Mouse (Mus musculus) embryonic facial prominence, embryonic 14.5 days (tissue): ENCODE data around the gene Rpl18. TPM values are rescaled to one million over a fixed set of nuclear protein-coding genes. Genes with fewer than 3 reads are reported as not detected.

Experiments used
- ATAC-seq: fragments of 200-750 bp; cut with Nextera tagmentation; 2 replicates; pipeline ENCODE4 v1.8.0; 2017; ENCODE audit warnings: low read depth, moderate number of reproducible peaks, moderate TSS enrichment
- DNase-seq: peaks from one replicate; pipeline ENCODE4 v3.0.0-alpha.2; 2015; ENCODE audit warnings: low spot score
- H3K27ac ChIP-seq: fragments of 300-500 bp; sonication (generic); replicated peaks from 2 replicates; pipeline ENCODE4 v1.5.1; 2014; ENCODE audit warnings: low read depth, mild to moderate bottlenecking, low read length, moderate library complexity
- H3K27me3 ChIP-seq: fragments of 300-500 bp; sonication (generic); replicated peaks from 2 replicates; pipeline ENCODE4 v1.6.1; 2014; ENCODE audit warnings: low read length; ENCODE audit not compliant: control insufficient read depth, insufficient read depth
- H3K36me3 ChIP-seq: fragments of 300-500 bp; sonication (generic); 2 replicates; pipeline ENCODE4 v1.6.1; 2014; ENCODE audit warnings: low read length, mixed read lengths; ENCODE audit not compliant: control insufficient read depth, insufficient read depth
- H3K4me1 ChIP-seq: fragments of 300-500 bp; sonication (generic); 2 replicates; pipeline ENCODE4 v1.6.1; 2014; ENCODE audit warnings: antibody characterized with exemption, low read length; ENCODE audit not compliant: control insufficient read depth, insufficient read depth
- H3K4me2 ChIP-seq: fragments of 300-500 bp; sonication (generic); 2 replicates; pipeline ENCODE4 v1.6.1; 2014; ENCODE audit warnings: low read depth, mild to moderate bottlenecking, low read length, moderate library complexity, mixed read lengths
- H3K4me3 ChIP-seq: fragments of 300-500 bp; sonication (generic); 2 replicates; pipeline ENCODE4 v1.5.1; 2014; ENCODE audit warnings: low read depth, mild to moderate bottlenecking, low read length
- H3K9ac ChIP-seq: fragments of 300-500 bp; sonication (generic); 2 replicates; pipeline ENCODE4 v1.6.1; 2014; ENCODE audit warnings: low read depth, mild to moderate bottlenecking, low read length, moderate library complexity, mixed read lengths
- H3K9me3 ChIP-seq: fragments of 300-500 bp; sonication (generic); 2 replicates; pipeline ENCODE4 v1.6.1; 2016; ENCODE audit warnings: low read length; ENCODE audit not compliant: control insufficient read depth
- WGBS: fragments of 180-500 bp; shearing (Covaris S2); extraction: QIAGEN DNeasy Blood & Tissue Kit; methylation state at CpG from one replicate; pipeline ENCODE4 v1.1.7; 2014; 5-methylcytosine and 5-hydroxymethylcytosine counted together
- polyA plus RNA-seq: library from polyadenylated mRNA; unstranded; fragments of >200 nt; fragmentation: Nextera tagmentation; extraction: Ambion mirVana; gene quantifications from 2 replicates; pipeline ENCODE4 v1.2.1, GENCODE M21; 2014

Gene Rpl18
- polyA plus RNA-seq, 1 experiment from 2014 or later: 1,204 TPM

- Histone ChIP-seq H3K9me3 (no peaks in the 10 kb centered on the region), H3K4me3 (no peak overlapping the region), H3K27me3 (peaks cover 19% of the 10 kb centered on the region), H3K27ac (peak overlapping the region; percentile 17; the same call in 1 of the 2 replicates), H3K4me2 (no peak overlapping the region), H3K9ac (no peak overlapping the region), H3K36me3 (no peaks in the 10 kb centered on the region), H3K4me1 (0 out of 2 replicates have a peak, but pooled peaks cover 13% of the 10 kb centered on the region)
- 18% methylated on average over 6 of the region's 6 CpGs for WGBS
- ATAC-seq: peak; percentile 31
- peak; percentile 82 for DNase-seq
Measured at GRCm38 (mm10) chr7:45695098-45695497, 20.2 kb upstream of the Rpl18 start.

- Histone ChIP-seq H3K27me3 (peaks cover 24% of the 10 kb centered on the region), H3K4me3 (no peak overlapping the region), H3K9ac (no peak overlapping the region), H3K9me3 (no peaks in the 10 kb centered on the region), H3K4me1 (0 out of 2 replicates have a peak, but pooled peaks cover 22% of the 10 kb centered on the region), H3K4me2 (no peak overlapping the region), H3K27ac (no peak overlapping the region), H3K36me3 (no peaks in the 10 kb centered on the region)
- DNase-seq: no peak
- WGBS: 86% methylated on average over 6 of the region's 7 CpGs
- no peak for ATAC-seq
Measured at GRCm38 (mm10) chr7:45697894-45698293, 17.4 kb upstream of the Rpl18 start.

- 3% methylated on average over 32 of the region's 36 CpGs for WGBS
- no peak within 1 kb of the TSS for H3K27ac ChIP-seq
- no peaks in the 10 kb centered on the region for H3K9me3 ChIP-seq
- DNase-seq (no peak), ATAC-seq (no peak)
- peak within 1 kb of the TSS; percentile 46 for H3K4me3 ChIP-seq
- peak within 1 kb of the TSS; percentile 63 for H3K9ac ChIP-seq
- no peaks in the 10 kb centered on the region for H3K36me3 ChIP-seq
- H3K4me1 ChIP-seq: peaks cover 26% of the 10 kb centered on the region
- H3K4me2 ChIP-seq: peak within 1 kb of the TSS; percentile 87
- H3K27me3 ChIP-seq: peaks cover 24% of the 10 kb centered on the region
Measured at GRCm38 (mm10) chr7:45699523-45700141, 15.6 kb upstream of the Rpl18 start, which contains the start of gene Car11. Gene Car11, plus strand, starts transcription at chr7:45699843.

GRCm38 (mm10) chr7:45700301-45701015 is 14.8 kb upstream of the Rpl18 start:
- Histone ChIP-seq H3K27me3 (peaks cover 24% of the 10 kb centered on the region), H3K27ac (no peak overlapping the region), H3K4me1 (peaks cover 24% of the 10 kb centered on the region), H3K9ac (peak overlapping the region; percentile 63), H3K4me2 (peak overlapping the region; percentile 87), H3K9me3 (no peaks in the 10 kb centered on the region), H3K4me3 (peak overlapping the region; percentile 46), H3K36me3 (no peaks in the 10 kb centered on the region)
- WGBS: under 1% methylated on average over 20 of the region's 20 CpGs
- DNase-seq (peak; percentile 94), ATAC-seq (no peak)

GRCm38 (mm10) chr7:45701072-45701471 is 14.2 kb upstream of the Rpl18 start:
- Histone ChIP-seq H3K4me2 (peak overlapping the region; percentile 87), H3K9me3 (no peaks in the 10 kb centered on the region), H3K4me3 (peak overlapping the region; percentile 46), H3K9ac (peak overlapping the region; percentile 30; the same call in 1 of the 2 replicates), H3K4me1 (peaks cover 29% of the 10 kb centered on the region), H3K27me3 (peaks cover 24% of the 10 kb centered on the region), H3K36me3 (no peaks in the 10 kb centered on the region), H3K27ac (peak overlapping the region; percentile 45; the same call in 1 of the 2 replicates)
- no peak for ATAC-seq
- 33% methylated on average over 11 of the region's 11 CpGs for WGBS
- peak; percentile 39 for DNase-seq

GRCm38 (mm10) chr7:45701607-45702006 is 13.7 kb upstream of the Rpl18 start:
- Histone ChIP-seq H3K4me1 (peaks cover 29% of the 10 kb centered on the region), H3K4me2 (peak overlapping the region; percentile 87), H3K9ac (0 out of 2 replicates have a peak overlapping the region, but pooled peaks have one; percentile 30), H3K36me3 (no peaks in the 10 kb centered on the region), H3K9me3 (no peaks in the 10 kb centered on the region), H3K27me3 (peaks cover 24% of the 10 kb centered on the region), H3K27ac (no peak overlapping the region), H3K4me3 (no peak overlapping the region)
- ATAC-seq (no peak), DNase-seq (no peak)
- WGBS: 85% methylated on average over 11 of the region's 11 CpGs

- no peak overlapping the region for H3K4me3 ChIP-seq
- H3K27me3 ChIP-seq: peaks cover 24% of the 10 kb centered on the region
- H3K36me3 ChIP-seq: no peaks in the 10 kb centered on the region
- H3K9me3 ChIP-seq: no peaks in the 10 kb centered on the region
- no peak overlapping the region for H3K9ac ChIP-seq
- H3K27ac ChIP-seq: no peak overlapping the region
- no peak for ATAC-seq
- no peak for DNase-seq
- no peak overlapping the region for H3K4me2 ChIP-seq
- peaks cover 32% of the 10 kb centered on the region for H3K4me1 ChIP-seq
- WGBS: 93% methylated on average over 11 of the region's 11 CpGs
Measured at GRCm38 (mm10) chr7:45702316-45702715, 12.9 kb upstream of the Rpl18 start.

- ATAC-seq (no peak), DNase-seq (no peak)
- Histone ChIP-seq H3K4me3 (no peak overlapping the region), H3K9me3 (no peaks in the 10 kb centered on the region), H3K9ac (no peak overlapping the region), H3K27ac (no peak overlapping the region; the same call in 1 of the 2 replicates), H3K4me2 (no peak overlapping the region), H3K36me3 (no peaks in the 10 kb centered on the region), H3K27me3 (peaks cover 24% of the 10 kb centered on the region), H3K4me1 (peaks cover 38% of the 10 kb centered on the region)
- WGBS: 90% methylated on average over 17 of the region's 17 CpGs
Measured at GRCm38 (mm10) chr7:45702809-45703520, 12.3 kb upstream of the Rpl18 start.
